Mouse (Mus musculus): ENCODE results near the gene Shc1.

DNA sequence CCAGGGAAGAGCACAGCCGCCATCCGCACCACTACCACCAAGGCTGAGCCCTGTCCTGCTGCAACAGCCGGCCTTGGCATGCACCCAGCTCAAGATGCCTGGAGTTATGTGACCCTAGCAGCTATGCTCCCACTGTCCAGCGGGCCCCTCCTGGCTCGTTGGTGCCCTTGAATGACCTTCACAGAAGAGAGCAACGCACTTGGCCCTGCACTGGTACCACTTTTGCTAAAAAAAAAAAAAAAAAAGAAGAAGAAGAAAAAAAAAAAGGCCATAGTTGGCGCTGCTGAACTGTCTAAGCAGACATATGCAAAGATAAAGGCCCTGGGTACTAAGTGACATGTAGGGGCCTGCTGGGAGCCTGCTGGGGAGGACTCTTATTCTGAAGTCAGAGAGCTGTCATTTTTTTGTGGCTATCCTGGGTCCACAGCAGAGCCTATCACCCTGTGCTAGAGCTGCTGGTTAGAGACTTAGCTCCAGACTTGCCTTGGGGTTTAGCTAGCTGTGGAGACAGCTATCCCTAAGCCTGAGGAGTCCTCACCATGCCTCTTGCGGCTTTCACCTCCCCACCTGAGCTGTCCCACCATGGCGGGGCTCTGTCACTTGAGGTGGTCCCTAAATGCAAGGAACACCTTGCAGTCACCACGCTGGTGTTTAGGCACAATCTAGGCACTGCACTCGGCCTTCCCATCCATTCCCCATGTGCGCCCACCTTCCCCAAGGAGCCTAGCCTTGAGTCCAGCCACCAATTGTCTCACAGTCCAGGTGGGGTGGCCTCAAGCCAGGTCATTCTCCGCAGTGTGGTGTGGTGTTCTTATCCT, 30.7 kb downstream of the Shc1 start:
- TF ChIP-seq CTCF (IDR thresholded peaks at IDR 0.05; ENCODE audit: borderline replicate concordance, extremely low read depth, insufficient read depth, insufficient read length) (no peak), POLR2A (IDR thresholded peaks at IDR 0.05; ENCODE audit: borderline replicate concordance, extremely low read depth, insufficient read depth, insufficient read length, poor library complexity, severe bottlenecking) (no peak)

Data from brain, embryonic 14.5 days (tissue).